Mouse (Mus musculus) CH12.LX (cell line): ENCODE data around the gene Cnr2.
A peak's percentile ranks its signal among the peaks of the same experiment; 100 is the strongest.

Experiments used
- CTCF ChIP-seq, 2 experiments: IDR thresholded peaks in 1 of 2; conservative IDR thresholded peaks in 1 of 2; 2 replicates each; pipeline ENCODE4 v1.5.1; 2011 to 2012; ENCODE audit warnings: low read depth in 2 of 2, low read length in 2 of 2, improper control_type of control experiment in 1 of 2, inconsistent platforms in 1 of 2, mild to moderate bottlenecking in 1 of 2, moderate library complexity in 1 of 2
- E2F4 ChIP-seq: IDR thresholded peaks from 2 replicates; pipeline ENCODE4 v1.6.1; 2011; ENCODE audit warnings: low read depth, low read length, improper control_type of control experiment; ENCODE audit not compliant: insufficient replicate concordance
- MAFK ChIP-seq: IDR thresholded peaks from 2 replicates; pipeline ENCODE4 v1.6.1; 2011; ENCODE audit warnings: low read length, improper control_type of control experiment; ENCODE audit not compliant: insufficient replicate concordance
- MYC ChIP-seq: IDR thresholded peaks from 2 replicates; pipeline ENCODE4 v1.6.1; 2011; ENCODE audit warnings: low read depth, mild to moderate bottlenecking, improper control_type of control experiment, low read length
- POLR2A ChIP-seq: IDR thresholded peaks from 2 replicates; pipeline ENCODE4 v1.6.1; 2011; ENCODE audit warnings: low read depth, mild to moderate bottlenecking, improper control_type of control experiment, low read length
- USF2 ChIP-seq: conservative IDR thresholded peaks from 2 replicates; pipeline ENCODE4 v1.6.1; 2011; ENCODE audit warnings: low read depth, low read length, improper control_type of control experiment

DNA sequence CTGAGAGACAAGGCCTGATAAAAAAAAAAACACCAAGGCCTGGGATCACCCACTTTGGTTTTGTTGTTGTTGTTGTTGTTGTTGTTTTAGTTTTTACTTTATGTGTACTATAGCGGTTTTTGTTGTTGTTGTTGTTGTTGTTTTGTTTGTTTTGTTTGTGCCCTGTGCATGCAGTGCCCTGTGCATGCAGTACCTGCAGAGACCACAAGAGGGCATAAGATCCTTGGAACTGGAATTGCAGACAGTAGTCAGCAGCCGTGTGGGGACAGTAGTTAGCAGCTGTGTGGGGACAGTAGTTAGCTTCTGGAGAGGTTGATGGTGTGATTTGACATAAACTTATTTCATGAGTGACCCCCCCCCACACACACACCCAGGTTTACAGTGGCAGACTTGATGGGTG lies 59.0 kb downstream of the Cnr2 start:
- TF ChIP-seq E2F4, result no peak
- no peak for TF ChIP-seq POLR2A
- no peak for TF ChIP-seq USF2
- peak; percentile 45 to 63 for TF ChIP-seq CTCF (conservative IDR thresholded peaks at IDR 0.05 in 1 of 2, IDR thresholded peaks at IDR 0.05 in 1 of 2; ENCODE audit: low read depth in 2 of 2, low read length in 2 of 2)
- TF ChIP-seq MYC, result no peak
- TF ChIP-seq MAFK, result no peak
